Mouse (Mus musculus) liver, adult 2 months (tissue): ENCODE data around the gene Pbxip1. TPM values are rescaled to one million over a fixed set of nuclear protein-coding genes. Genes with fewer than 3 reads are reported as not detected.

Experiments
- DNase-seq: peaks from one replicate; pipeline ENCODE4 v3.0.0-alpha.2; 2011; ENCODE audit warnings: low read depth, low spot score; ENCODE audit errors: extremely low read depth
- H3K27ac ChIP-seq: fragments of 200-500 bp; replicated peaks from 2 replicates; pipeline ENCODE4 v1.5.1; 2012; ENCODE audit warnings: low read depth, mild to moderate bottlenecking, control low read depth, inconsistent platforms, low read length; ENCODE audit not compliant: insufficient read depth
- H3K27me3 ChIP-seq: fragments of 200-500 bp; 2 replicates; pipeline ENCODE4 v1.6.1; 2012; ENCODE audit warnings: mild to moderate bottlenecking, moderate library complexity, low read length, inconsistent platforms; ENCODE audit not compliant: control insufficient read depth, insufficient read depth
- H3K36me3 ChIP-seq: fragments of 200-500 bp; 2 replicates; pipeline ENCODE4 v1.6.1; 2012; ENCODE audit warnings: low read length, inconsistent platforms; ENCODE audit not compliant: control insufficient read depth, insufficient read depth
- H3K4me1 ChIP-seq: fragments of 200-500 bp; 2 replicates; pipeline ENCODE4 v1.6.1; 2011; ENCODE audit warnings: low read length; ENCODE audit not compliant: control insufficient read depth, insufficient read depth
- H3K4me3 ChIP-seq: fragments of 200-500 bp; 2 replicates; pipeline ENCODE4 v1.5.1; 2011; ENCODE audit warnings: low read depth, mild to moderate bottlenecking, control low read depth, low read length, moderate library complexity; ENCODE audit not compliant: insufficient read depth
- H3K79me2 ChIP-seq: fragments of 200-500 bp; 2 replicates; pipeline ENCODE4 v1.6.1; 2012; ENCODE audit warnings: inconsistent platforms, mild to moderate bottlenecking, low read length, moderate library complexity; ENCODE audit not compliant: control insufficient read depth, insufficient read depth
- H3K9ac ChIP-seq: fragments of 200-500 bp; 2 replicates; pipeline ENCODE4 v1.6.1; 2012; ENCODE audit warnings: low read depth, mild to moderate bottlenecking, control low read depth, inconsistent platforms, low read length
- CTCF ChIP-seq: fragments of 200-500 bp; IDR thresholded peaks from 2 replicates; pipeline ENCODE4 v1.5.1; 2011; ENCODE audit warnings: low read depth, low read length, control low read depth
- POLR2A ChIP-seq: fragments of 200-500 bp; IDR thresholded peaks from 2 replicates; pipeline ENCODE4 v1.6.1; 2011; ENCODE audit warnings: low read length, control low read depth; ENCODE audit not compliant: insufficient read depth; ENCODE audit errors: extremely low read depth
- WGBS: fragments of 180-500 bp; shearing (Covaris S2); methylation state at CpG from one replicate; pipeline ENCODE4 v1.1.7; 2018; 5-methylcytosine and 5-hydroxymethylcytosine counted together
- polyA plus RNA-seq: library from polyadenylated mRNA; depleted of rRNA; stranded (reverse); fragments of >200 nt; gene quantifications from 2 replicates; pipeline ENCODE4 v1.2.3, GENCODE M21; 2012
- total RNA-seq: library from RNA; depleted of rRNA; stranded (reverse); fragments of >200 nt; gene quantifications from 2 replicates; pipeline ENCODE4 v1.2.3, GENCODE M21; 2014

Pbxip1 gene
- total and polyA plus RNA-seq, 2 experiments = 5.9 to 9.1 TPM

DNA sequence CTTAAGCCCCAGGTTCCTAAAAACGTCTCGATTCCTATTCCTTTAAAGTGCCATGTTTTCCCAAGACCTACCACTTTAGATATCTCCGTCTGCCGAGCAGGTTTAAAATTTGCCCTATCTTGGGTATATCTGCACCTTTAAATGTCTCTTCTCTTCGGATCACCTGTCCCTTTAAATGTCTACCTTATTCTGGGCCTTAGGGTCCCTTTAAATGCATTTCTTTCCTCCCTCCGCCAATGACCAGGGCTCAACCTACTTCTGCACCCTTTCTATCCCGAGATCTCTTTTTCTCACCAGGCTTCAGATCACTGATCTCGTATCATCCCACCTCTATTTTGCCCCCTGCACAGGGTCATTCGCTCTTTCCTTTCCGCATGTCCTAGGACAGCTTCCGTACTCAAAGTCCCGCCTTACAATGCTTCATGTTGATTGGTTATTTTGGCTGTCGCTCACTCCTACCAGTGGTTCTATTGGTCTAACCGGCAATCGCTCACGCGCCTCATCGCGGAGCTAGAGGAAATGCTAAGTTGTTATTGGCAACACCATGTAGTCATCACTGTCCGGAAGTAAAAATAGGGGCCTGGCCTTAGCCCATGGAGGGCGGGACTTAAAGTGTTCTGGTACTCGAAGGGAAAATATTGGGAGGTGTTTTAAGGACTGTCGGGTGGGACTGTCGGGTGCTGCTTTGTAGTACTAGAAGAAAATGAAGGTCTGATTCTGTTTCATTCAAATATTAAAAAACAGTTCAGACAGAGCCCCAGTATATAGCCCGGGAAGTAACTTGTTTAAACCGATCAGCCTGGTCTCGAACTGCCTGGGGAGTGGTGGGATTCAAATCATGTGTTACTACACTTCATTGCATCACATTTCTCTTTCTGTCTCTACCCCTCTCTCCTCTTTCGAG lies 24.8 kb upstream of the Pbxip1 start, which contains the start of gene Flad1:
TSS of gene Flad1 (minus strand) at position 381 of the 904 bp plus-strand sequence.
- peak within 1 kb of the TSS; percentile 93 for H3K27ac ChIP-seq
- H3K27me3 ChIP-seq = no peaks in the 10 kb centered on the region
- WGBS = 3% methylated on average over 28 of the region's 28 CpGs
- peaks cover 22% of the 10 kb centered on the region for H3K4me1 ChIP-seq
- peaks cover 4% of the 10 kb centered on the region for H3K36me3 ChIP-seq
- peak within 1 kb of the TSS; percentile 83 for H3K9ac ChIP-seq
- H3K79me2 ChIP-seq = peaks cover 5% of the 10 kb centered on the region; the same call in 1 of the 2 replicates
- TF ChIP-seq POLR2A = no peak
- no peak for TF ChIP-seq CTCF
- H3K4me3 ChIP-seq = peak within 1 kb of the TSS; percentile 69
- DNase-seq = peak; percentile 99

DNA sequence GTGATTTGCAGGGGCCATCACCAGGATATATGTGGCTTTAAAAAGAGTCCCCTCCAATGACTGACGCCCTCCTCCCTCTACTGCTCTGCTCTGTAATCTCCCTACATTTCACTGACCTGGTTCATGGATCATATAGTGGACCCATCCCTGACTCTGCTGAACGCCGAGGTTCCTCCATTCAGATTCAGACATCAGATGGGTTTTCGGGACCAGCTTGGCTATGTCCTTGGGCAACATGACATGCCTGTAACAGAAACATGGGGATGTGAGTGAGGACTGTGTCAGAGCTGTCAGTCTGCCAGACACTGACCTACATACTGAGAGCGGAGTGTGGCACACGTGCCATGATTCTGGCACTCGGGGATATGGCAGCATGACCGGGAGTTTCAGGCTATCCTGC lies 20.3 kb upstream of the Pbxip1 start:
- Histone ChIP-seq H3K27ac (no peak overlapping the region), H3K36me3 (peaks cover 4% of the 10 kb centered on the region), H3K27me3 (no peaks in the 10 kb centered on the region), H3K9ac (no peak overlapping the region), H3K79me2 (peaks cover 3% of the 10 kb centered on the region; the same call in 1 of the 2 replicates), H3K4me1 (peaks cover 8% of the 10 kb centered on the region), H3K4me3 (no peak overlapping the region)
- 96% methylated on average over 8 of the region's 8 CpGs for WGBS
- no peak for DNase-seq
- no peak for TF ChIP-seq CTCF
- no peak for TF ChIP-seq POLR2A

- H3K9ac ChIP-seq = peak overlapping the region; percentile 13; the same call in 1 of the 2 replicates
- no peak for DNase-seq
- peaks cover 4% of the 10 kb centered on the region for H3K36me3 ChIP-seq
- H3K27me3 ChIP-seq = no peaks in the 10 kb centered on the region
- no peak overlapping the region for H3K27ac ChIP-seq
- TF ChIP-seq CTCF (no peak), POLR2A (no peak)
- peaks cover 8% of the 10 kb centered on the region for H3K4me1 ChIP-seq
- H3K4me3 ChIP-seq = no peak overlapping the region
- peaks cover 7% of the 10 kb centered on the region; the same call in 1 of the 2 replicates for H3K79me2 ChIP-seq
- 14% methylated on average over 2 of the region's 2 CpGs for WGBS
These were observed 19.4 kb upstream of the Pbxip1 start for GRCm38 (mm10) chr3:89417131-89417530.

DNA sequence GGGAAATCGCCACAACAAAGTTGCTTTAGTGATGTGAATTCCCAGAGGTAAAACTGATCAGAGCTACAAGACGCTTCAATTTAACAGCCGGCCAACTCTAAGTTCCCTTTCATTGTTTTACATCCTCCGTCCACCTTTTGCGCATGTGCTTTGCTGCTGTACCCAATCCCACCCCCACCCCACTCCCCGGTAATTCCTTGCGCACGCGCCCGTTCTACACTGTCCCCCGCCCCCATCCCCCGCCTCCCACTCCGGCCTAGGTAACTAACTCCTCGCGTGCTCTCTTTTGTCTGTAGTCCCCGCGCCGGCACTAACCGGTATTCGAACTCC lies 18.7 kb upstream of the Pbxip1 start:
- peak overlapping the region; percentile 69 for H3K4me3 ChIP-seq
- H3K4me1 ChIP-seq = peaks cover 11% of the 10 kb centered on the region
- H3K27ac ChIP-seq = no peak overlapping the region
- no peaks in the 10 kb centered on the region for H3K27me3 ChIP-seq
- WGBS = 1% methylated on average over 20 of the region's 20 CpGs
- H3K36me3 ChIP-seq = peaks cover 4% of the 10 kb centered on the region
- DNase-seq = peak; percentile 29
- TF ChIP-seq CTCF (no peak), POLR2A (no peak)
- peak overlapping the region; percentile 35; the same call in 1 of the 2 replicates for H3K9ac ChIP-seq
- H3K79me2 ChIP-seq = peaks cover 8% of the 10 kb centered on the region; the same call in 1 of the 2 replicates

GRCm38 (mm10) chr3:89418170-89418860 lies 18.2 kb upstream of the Pbxip1 start, which contains the start of the genes Cks1b and Shc1:
Gene Cks1b (minus strand): TSS chr3:89418383.
Gene Shc1 (plus strand): TSS chr3:89418443.
- peaks cover 11% of the 10 kb centered on the region for H3K4me1 ChIP-seq
- H3K4me3 ChIP-seq = peak within 1 kb of the TSS; percentile 73
- H3K9ac ChIP-seq = peak within 1 kb of the TSS; percentile 81
- H3K27me3 ChIP-seq = no peaks in the 10 kb centered on the region
- TF ChIP-seq POLR2A (0 out of 2 replicates have a peak, but pooled peaks have one; percentile 33), CTCF (no peak)
- DNase-seq = peak; percentile 100
- H3K36me3 ChIP-seq = peaks cover 4% of the 10 kb centered on the region
- H3K27ac ChIP-seq = peak within 1 kb of the TSS; percentile 99
- WGBS = under 1% methylated on average over 39 of the region's 39 CpGs
- peaks cover 8% of the 10 kb centered on the region; the same call in 1 of the 2 replicates for H3K79me2 ChIP-seq
